Mouse (Mus musculus): ENCODE data around the gene Kremen1. TPM values are rescaled to one million over a fixed set of nuclear protein-coding genes. Genes with fewer than 3 reads are reported as not detected.

Gene Kremen1
- polyA plus RNA-seq, 1 experiment from 2014 or later, result 16.5 TPM

DNA sequence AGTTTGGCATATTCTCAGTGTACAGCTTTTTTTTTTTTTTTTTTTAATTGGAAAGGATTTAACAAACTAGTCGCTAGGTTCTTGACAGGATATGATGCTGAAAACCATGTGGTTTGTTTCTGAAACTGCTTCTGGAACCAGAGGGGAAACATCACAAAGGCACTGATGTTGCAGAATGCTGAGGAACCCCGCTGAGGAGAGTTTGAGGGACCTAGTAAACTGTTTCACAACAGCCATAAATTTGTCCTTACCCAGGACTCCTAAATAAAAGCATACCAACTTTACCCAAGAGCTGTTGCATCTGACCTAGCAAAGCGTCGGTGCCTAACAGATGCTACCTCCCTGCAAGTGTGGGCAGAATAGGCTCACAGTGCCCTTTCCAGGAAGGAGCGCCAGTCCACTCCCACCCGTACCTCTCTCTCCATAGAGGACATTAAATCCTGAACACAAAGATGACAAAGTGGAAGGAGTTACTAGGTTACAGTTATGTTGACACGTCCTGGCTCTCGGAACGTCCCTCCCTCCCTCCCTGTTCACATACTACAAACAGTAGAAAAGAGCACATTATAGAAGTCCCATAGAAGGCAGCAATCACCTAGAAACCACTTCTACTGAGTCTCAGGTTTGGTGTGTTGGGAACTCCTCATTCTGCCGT lies 1.3 kb downstream of the Kremen1 start:
- DNase-seq (ENCODE audit: low spot score), result no peak
- peaks cover 41% of the 10 kb centered on the region for H3K4me1 ChIP-seq
- WGBS, result 68% methylated on average over 10 of the region's 10 CpGs

DNA sequence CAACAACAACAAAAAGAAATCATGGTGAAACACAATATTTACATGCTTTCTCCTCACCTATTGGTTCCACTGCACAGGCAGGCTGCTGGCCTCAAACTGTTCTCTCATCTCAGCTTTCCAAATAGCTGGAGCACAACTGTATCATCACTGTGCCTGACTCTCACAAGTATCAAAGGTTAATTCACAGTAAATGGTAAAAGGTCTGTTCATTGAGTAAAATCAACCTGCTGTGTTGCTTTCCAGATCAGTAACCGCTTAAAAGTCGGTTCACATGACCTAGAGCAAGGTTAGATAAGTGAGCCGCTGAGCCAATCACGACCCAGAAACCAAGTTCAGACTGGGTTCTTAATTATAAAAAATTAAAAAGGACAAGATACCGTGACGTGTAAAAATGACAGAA lies 3.3 kb downstream of the Kremen1 start:
- H3K36me3 ChIP-seq (replicated peaks), result no peaks in the 10 kb centered on the region
- H3K27me3 ChIP-seq (replicated peaks; ENCODE audit: low read depth, poor library complexity, severe bottlenecking), result peaks cover 17% of the 10 kb centered on the region
- WGBS, result 93% methylated on average over 6 of the region's 6 CpGs
- peaks cover 58% of the 10 kb centered on the region for H3K4me1 ChIP-seq
- DNase-seq (ENCODE audit: low spot score), result no peak
- no peak overlapping the region for H3K27ac ChIP-seq (replicated peaks)
- H3K9me3 ChIP-seq, result no peaks in the 10 kb centered on the region
- H3K4me3 ChIP-seq, result no peak overlapping the region

More for the DNA sequence above, 1.3 kb downstream of the Kremen1 start:
- Histone ChIP-seq H3K27ac (replicated peaks) (no peak overlapping the region), H3K9me3 (no peaks in the 10 kb centered on the region), H3K36me3 (replicated peaks) (no peaks in the 10 kb centered on the region), H3K27me3 (replicated peaks; ENCODE audit: low read depth, poor library complexity, severe bottlenecking) (peaks cover 29% of the 10 kb centered on the region), H3K4me3 (peak overlapping the region; percentile 96)

DNA sequence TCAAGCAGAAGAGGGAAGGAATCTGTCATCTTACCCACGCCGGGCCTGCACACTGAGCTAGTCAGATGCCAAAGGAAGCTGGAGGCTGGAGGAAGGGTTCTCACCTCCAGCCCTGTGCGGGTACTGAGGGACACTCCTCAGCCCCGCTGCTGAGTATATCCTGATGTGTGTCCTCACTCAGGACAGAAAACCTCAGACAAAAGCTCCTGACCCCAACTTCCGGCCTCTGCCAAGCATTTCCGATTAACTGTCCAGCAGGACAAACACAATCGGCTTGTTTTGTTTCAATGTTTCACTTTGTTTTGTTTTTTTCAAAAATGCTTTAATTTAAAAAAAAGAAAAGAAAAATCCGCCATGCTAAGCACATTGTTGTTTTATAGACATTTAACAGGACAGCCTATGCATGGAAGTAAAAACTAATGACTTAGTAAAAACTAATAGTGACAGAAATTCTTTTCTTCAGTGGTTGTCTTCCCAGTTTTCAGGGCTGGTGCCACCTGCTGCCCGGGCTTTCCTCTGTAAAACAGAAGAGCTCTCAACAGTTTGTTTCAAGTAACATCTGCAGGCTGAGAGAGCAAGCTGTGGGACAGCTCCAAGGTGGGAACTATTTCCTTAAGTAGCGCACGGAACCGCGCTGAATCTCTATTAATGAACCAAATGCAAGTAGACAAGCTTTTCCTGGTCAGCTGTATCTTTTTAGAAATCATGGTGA lies 4.1 kb downstream of the Kremen1 start:
- Histone ChIP-seq H3K4me1 (peaks cover 65% of the 10 kb centered on the region), H3K36me3 (replicated peaks) (no peaks in the 10 kb centered on the region), H3K27ac (replicated peaks) (peak overlapping the region; percentile 77), H3K9me3 (no peaks in the 10 kb centered on the region), H3K27me3 (replicated peaks; ENCODE audit: low read depth, poor library complexity, severe bottlenecking) (peaks cover 9% of the 10 kb centered on the region; the same call in 1 of the 2 replicates), H3K4me3 (no peak overlapping the region)
- DNase-seq (ENCODE audit: low spot score), result no peak
- WGBS, result 73% methylated on average over 13 of the region's 13 CpGs

DNA sequence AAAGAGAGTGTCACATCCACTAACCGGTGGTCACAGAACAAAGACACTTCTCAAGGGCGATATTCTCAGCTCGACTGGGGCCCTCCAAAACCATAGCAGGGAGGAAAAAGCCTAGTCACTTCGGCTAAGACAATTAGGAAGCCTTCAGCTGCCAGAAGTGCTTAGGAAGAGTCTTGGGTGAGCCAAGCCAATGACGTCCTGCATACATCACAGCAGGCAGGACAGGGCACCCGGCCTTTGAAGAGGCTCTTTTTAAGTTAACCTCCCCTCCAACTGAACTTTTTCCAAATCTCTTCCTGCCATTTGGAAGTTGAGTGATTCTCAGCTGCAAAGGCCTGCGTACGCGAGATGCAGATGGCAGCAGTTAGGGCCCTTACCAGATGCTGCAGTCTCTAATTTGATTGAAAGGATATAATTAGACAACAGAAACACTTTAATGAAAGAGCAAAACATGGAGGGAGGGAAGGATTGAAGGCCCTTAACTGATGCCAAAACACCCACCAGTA lies 5.8 kb downstream of the Kremen1 start:
- 20% methylated on average over 9 of the region's 9 CpGs for WGBS
- H3K36me3 ChIP-seq (replicated peaks), result no peaks in the 10 kb centered on the region
- H3K4me1 ChIP-seq, result peaks cover 70% of the 10 kb centered on the region
- peak overlapping the region; percentile 55 for H3K27ac ChIP-seq (replicated peaks)
- H3K9me3 ChIP-seq, result no peaks in the 10 kb centered on the region
- H3K27me3 ChIP-seq (replicated peaks; ENCODE audit: low read depth, poor library complexity, severe bottlenecking), result 0 out of 2 replicates have a peak, but pooled peaks cover 5% of the 10 kb centered on the region
- peak; percentile 51 for DNase-seq (ENCODE audit: low spot score)
- no peak overlapping the region for H3K4me3 ChIP-seq

DNA sequence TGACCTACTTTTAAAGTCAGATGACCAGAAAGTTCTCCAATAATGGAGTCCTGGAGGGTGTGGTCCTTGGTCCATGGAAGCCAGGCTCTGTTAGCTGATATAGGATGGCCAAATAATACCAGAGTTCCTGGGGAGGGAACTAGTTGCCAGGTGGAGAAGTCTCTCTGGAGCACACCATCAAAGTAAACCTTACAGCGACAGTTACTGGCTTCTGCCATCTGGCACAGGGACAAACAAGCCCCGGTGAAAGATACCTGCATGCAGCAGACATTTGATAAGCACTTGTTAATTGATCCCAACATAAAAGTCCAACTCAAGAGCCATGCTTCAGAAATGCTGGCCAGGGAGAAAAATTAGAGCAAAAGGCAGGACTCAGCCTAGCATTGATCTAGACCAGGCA lies 7.3 kb downstream of the Kremen1 start:
- Histone ChIP-seq H3K9me3 (no peaks in the 10 kb centered on the region), H3K4me1 (peaks cover 65% of the 10 kb centered on the region), H3K27ac (replicated peaks) (0 out of 2 replicates have a peak overlapping the region, but pooled peaks have one; percentile 1), H3K27me3 (replicated peaks; ENCODE audit: low read depth, poor library complexity, severe bottlenecking) (no peaks in the 10 kb centered on the region), H3K36me3 (replicated peaks) (no peaks in the 10 kb centered on the region), H3K4me3 (no peak overlapping the region)
- 80% methylated on average over 2 of the region's 2 CpGs for WGBS
- DNase-seq (ENCODE audit: low spot score), result no peak

DNA sequence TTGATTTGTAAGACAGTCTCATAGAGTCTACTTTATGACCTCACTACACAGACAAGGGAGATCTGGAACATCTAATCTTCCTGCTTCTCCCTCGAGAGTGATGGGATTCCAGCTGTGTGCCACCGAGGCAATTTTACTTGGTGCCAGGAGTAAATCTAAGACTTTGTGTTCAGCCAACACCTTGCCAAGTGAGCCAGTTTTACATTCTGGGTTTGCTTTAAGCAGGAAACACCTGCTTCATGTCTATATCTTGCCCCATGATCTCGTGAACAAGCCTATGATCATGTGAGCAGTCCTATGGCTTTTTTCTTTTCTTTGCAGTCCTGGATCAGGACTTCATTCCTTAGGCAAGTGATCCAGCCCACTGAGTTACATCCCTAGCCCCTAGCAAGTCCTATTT lies 7.8 kb downstream of the Kremen1 start:
- WGBS, result 72% methylated on average over 3 of the region's 3 CpGs
- no peak for DNase-seq (ENCODE audit: low spot score)
- Histone ChIP-seq H3K27me3 (replicated peaks; ENCODE audit: low read depth, poor library complexity, severe bottlenecking) (no peaks in the 10 kb centered on the region), H3K4me1 (peaks cover 69% of the 10 kb centered on the region), H3K9me3 (no peaks in the 10 kb centered on the region), H3K4me3 (no peak overlapping the region), H3K27ac (replicated peaks) (no peak overlapping the region), H3K36me3 (replicated peaks) (no peaks in the 10 kb centered on the region)

DNA sequence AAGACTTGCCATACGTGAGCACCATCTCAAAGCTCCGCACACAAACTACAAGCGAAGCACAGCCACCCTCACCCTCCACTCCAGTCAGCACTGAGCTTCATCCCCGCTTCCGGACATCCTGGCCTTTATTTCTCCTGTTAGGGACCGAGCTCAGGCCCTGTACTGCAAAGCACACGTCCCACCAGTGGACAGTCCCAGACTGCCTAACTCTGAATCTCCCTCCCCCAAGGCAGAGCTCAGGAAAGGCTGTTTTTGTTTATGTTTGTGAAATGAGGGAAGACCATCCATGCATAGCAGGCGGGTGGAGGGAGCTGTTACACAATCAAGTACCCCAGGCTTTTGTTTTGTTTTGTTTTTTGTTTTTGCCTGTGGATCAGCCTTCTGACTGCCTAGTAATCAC lies 8.6 kb downstream of the Kremen1 start:
- no peak for DNase-seq (ENCODE audit: low spot score)
- Histone ChIP-seq H3K4me3 (no peak overlapping the region), H3K36me3 (replicated peaks) (no peaks in the 10 kb centered on the region), H3K4me1 (peaks cover 74% of the 10 kb centered on the region), H3K27ac (replicated peaks) (no peak overlapping the region; the same call in 1 of the 2 replicates), H3K27me3 (replicated peaks; ENCODE audit: low read depth, poor library complexity, severe bottlenecking) (no peaks in the 10 kb centered on the region), H3K9me3 (no peaks in the 10 kb centered on the region)
- WGBS, result 75% methylated on average over 8 of the region's 8 CpGs

DNA sequence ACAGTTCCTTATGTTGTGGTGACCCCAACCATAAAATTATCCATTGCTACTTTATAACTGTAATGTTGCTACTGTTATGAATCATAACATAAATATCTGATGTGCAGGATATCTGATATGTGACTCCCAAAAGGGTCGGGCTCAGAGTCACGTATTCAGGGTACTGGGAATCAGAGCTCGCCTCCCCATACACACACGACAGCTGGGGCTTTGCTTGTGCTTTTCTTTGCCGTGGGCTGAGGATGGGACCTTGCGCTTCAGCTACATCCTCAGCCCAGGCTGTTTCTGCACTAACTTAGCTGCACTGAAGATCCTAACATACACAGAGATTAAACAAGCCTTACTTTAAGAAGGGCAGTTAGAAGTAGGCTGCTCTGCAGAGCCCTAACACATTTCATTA lies 10.2 kb downstream of the Kremen1 start:
- Histone ChIP-seq H3K27me3 (replicated peaks; ENCODE audit: low read depth, poor library complexity, severe bottlenecking) (no peaks in the 10 kb centered on the region), H3K4me1 (peaks cover 62% of the 10 kb centered on the region), H3K27ac (replicated peaks) (peak overlapping the region; percentile 19; the same call in 1 of the 2 replicates), H3K4me3 (no peak overlapping the region), H3K36me3 (replicated peaks) (no peaks in the 10 kb centered on the region), H3K9me3 (no peaks in the 10 kb centered on the region)
- 66% methylated on average over 6 of the region's 6 CpGs for WGBS
- no peak for DNase-seq (ENCODE audit: low spot score)

DNA sequence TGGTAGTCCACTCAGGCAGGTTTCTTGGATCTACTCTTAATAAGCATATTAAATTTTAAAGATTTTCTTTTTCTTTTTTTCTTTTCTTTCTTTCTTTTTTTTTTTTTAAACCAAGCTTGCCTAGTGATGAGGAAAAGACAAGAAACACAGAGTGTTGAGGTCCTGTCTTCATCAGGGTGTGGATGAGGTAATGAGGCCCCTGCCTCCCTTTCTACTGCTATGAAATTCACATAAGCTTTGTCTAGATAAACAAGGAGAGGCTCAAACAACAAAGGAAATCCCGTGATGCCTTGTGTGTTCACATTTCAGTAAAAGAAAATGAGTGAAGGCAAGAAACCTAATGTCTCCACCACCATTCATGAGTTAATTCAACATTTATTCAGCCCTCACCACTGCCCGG lies 13.2 kb downstream of the Kremen1 start:
- Histone ChIP-seq H3K4me3 (no peak overlapping the region), H3K36me3 (replicated peaks) (peaks cover 2% of the 10 kb centered on the region; the same call in 1 of the 2 replicates), H3K27ac (replicated peaks) (peak overlapping the region; percentile 51), H3K9me3 (no peaks in the 10 kb centered on the region), H3K4me1 (peaks cover 60% of the 10 kb centered on the region), H3K27me3 (replicated peaks; ENCODE audit: low read depth, poor library complexity, severe bottlenecking) (no peaks in the 10 kb centered on the region)
- DNase-seq (ENCODE audit: low spot score), result no peak
- WGBS, result 58% methylated on average over 2 of the region's 2 CpGs

DNA sequence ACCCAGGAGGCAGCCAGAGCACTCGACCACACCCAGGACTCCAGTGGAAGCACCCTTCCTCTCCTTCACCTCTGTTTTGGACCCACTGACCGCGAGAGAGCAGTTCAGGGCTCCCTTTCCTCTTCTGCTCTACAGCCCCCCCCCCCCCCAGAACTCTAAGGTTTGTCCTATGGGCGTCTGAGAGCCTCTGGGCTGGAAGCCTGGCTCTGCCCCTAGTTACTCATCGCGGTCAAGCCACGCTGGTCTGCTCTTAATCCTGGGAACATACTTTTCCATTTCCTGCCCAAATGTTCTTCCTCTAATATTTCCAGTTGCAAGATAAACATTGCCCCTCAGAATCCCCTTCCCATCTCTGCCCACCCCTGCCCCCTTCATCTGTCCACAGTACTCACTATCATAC lies 15.9 kb downstream of the Kremen1 start:
- no peaks in the 10 kb centered on the region for H3K27me3 ChIP-seq (replicated peaks; ENCODE audit: low read depth, poor library complexity, severe bottlenecking)
- WGBS, result 87% methylated on average over 7 of the region's 7 CpGs
- peak overlapping the region; percentile 81 for H3K27ac ChIP-seq (replicated peaks)
- H3K9me3 ChIP-seq, result no peaks in the 10 kb centered on the region
- H3K36me3 ChIP-seq (replicated peaks), result peaks cover 18% of the 10 kb centered on the region
- no peak overlapping the region for H3K4me3 ChIP-seq
- peaks cover 45% of the 10 kb centered on the region for H3K4me1 ChIP-seq
- no peak for DNase-seq (ENCODE audit: low spot score)

DNA sequence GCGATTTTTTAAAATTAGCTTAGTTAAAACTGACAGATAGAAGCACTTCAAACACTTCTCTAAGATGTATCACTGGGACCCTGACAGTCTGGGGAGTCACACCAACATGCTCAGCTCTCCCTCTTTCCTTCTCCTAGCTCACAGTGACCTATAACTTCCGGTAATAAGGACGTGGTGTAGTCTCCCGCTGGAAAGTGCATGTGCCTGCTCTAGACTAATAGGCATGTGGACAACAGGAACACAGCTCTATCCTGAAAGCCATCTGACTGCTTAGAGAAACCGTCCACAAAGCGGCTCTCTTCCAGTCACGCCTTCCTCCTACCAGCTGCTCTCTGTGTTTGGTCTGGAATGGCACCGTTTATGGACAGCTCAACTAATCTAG lies 16.6 kb downstream of the Kremen1 start:
- no peaks in the 10 kb centered on the region for H3K9me3 ChIP-seq
- H3K27me3 ChIP-seq (replicated peaks; ENCODE audit: low read depth, poor library complexity, severe bottlenecking), result no peaks in the 10 kb centered on the region
- DNase-seq (ENCODE audit: low spot score), result peak; percentile 32
- H3K4me1 ChIP-seq, result peaks cover 52% of the 10 kb centered on the region
- WGBS, result 45% methylated on average over 8 of the region's 8 CpGs
- H3K27ac ChIP-seq (replicated peaks), result peak overlapping the region; percentile 81
- peak overlapping the region; percentile 16; the same call in 1 of the 2 replicates for H3K4me3 ChIP-seq
- H3K36me3 ChIP-seq (replicated peaks), result peaks cover 18% of the 10 kb centered on the region

DNA sequence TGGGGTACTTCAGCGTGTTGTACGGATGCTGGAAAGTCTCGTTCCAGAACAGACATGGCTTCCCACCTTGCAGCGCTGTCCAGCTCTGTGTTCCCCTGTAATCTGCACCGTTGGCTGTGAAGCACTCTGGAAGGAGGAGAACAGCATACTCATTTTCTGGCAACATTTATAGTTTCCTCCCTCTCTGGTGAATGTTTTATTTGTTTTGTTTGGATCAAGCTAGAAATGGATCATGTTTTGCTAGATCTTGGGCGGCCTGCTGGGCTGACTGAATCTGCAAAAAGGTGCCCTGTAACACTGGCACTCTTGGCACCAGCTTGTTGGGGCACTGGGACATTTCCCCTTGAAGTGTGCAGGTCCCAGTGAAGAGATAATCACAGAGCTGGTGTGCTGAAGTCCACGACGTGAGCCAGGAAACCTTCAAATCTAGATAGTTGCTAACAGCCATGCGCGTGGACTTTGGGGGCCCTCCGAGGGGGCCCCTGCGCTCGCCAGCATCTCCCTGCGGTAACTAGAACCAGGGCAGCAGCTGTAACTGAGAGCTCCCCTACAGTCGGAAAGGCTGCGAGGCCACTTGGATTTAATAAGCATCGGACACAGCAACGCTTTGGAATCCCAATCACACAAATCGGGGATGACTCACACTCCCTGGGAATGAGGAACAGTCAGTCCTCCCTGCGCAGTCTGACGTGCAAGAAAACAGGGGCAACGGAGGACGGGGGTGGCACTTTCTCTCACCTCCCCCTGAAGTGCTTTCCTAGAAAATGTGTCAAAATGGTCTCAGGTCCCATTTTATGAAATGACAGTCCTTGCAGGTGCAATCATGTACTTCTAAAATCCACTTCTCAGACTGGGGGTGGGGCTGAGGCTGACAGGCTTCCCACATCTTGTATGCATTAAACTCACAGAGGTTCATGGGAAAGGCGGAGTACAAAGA lies 17.3 kb downstream of the Kremen1 start:
- H3K4me1 ChIP-seq, result peaks cover 59% of the 10 kb centered on the region
- peak overlapping the region; percentile 81 for H3K27ac ChIP-seq (replicated peaks)
- peak overlapping the region; percentile 16; the same call in 1 of the 2 replicates for H3K4me3 ChIP-seq
- H3K27me3 ChIP-seq (replicated peaks; ENCODE audit: low read depth, poor library complexity, severe bottlenecking), result no peaks in the 10 kb centered on the region
- peak; percentile 54 for DNase-seq (ENCODE audit: low spot score)
- 57% methylated on average over 24 of the region's 24 CpGs for WGBS
- H3K36me3 ChIP-seq (replicated peaks), result peaks cover 18% of the 10 kb centered on the region
- no peaks in the 10 kb centered on the region for H3K9me3 ChIP-seq
